Mouse (Mus musculus) small intestine, adult 2 months (tissue): ENCODE data around the gene Grn.

ENCODE experiments used
- CTCF ChIP-seq: fragments of 200-500 bp; IDR thresholded peaks from 2 replicates; pipeline ENCODE4 v1.5.1; 2012; ENCODE audit warnings: low read depth, mild to moderate bottlenecking, control low read depth, inconsistent platforms, low read length, moderate library complexity, mixed read lengths; ENCODE audit not compliant: insufficient replicate concordance, insufficient read length; ENCODE audit errors: extremely low read depth
- POLR2A ChIP-seq: fragments of 200-500 bp; IDR thresholded peaks from 2 replicates; pipeline ENCODE4 v1.6.1; 2012; ENCODE audit warnings: low read depth, mild to moderate bottlenecking, control low read depth, inconsistent platforms, low read length, moderate library complexity

DNA sequence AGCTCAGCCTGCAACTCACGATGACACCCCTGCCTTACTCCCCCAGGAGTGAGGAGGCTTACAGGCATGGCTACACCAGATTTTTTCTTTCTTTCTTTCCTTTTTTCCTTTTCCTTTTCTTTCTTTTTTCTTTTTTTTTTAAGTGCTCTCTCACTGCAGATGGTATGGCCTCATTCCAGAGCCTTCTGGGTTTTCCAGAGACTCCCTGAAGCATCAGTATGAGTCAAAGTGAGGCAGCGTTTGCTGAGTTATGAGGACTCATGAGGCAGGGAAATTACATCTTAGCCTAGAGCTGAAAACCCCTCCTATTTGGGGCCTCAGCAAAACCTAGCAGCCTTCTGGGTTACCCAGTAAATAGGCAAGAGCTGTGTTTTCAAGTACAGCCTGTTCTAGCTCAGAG lies 45.7 kb upstream of the Grn start:
- TF ChIP-seq CTCF = no peak
- no peak for TF ChIP-seq POLR2A
